Mouse (Mus musculus): Measurements from ENCODE around the gene Dtx4.

DNA sequence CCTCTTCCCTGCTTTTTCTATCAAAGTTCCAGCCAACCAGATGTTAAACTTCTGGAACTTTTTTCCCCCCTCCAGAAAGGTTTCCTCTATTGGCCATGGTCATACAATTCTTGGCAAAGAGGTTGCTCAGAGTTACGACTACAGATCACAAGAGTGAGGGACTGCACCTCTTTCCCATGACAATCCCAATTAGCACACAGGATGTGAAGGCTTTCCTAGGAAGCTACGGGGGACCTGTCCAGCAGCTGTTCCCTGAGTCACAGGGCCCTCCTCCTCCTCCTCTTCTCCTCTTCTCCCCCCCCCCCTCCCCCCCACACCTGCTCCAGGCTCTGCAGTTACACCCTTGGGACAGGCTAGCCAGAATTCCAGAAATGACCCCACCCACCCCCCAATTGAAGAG, 1.8 kb downstream of the Dtx4 start:
- no peak for TF ChIP-seq CTCF (conservative IDR thresholded peaks at IDR 0.05 in 1 of 2, IDR thresholded peaks at IDR 0.05 in 1 of 2; ENCODE audit: low read depth in 2 of 2, low read length in 2 of 2)
- TF ChIP-seq USF1 (IDR thresholded peaks at IDR 0.05; ENCODE audit: low read depth, low read length), result no peak
- no peak for TF ChIP-seq E2F4 (IDR thresholded peaks at IDR 0.05; ENCODE audit: insufficient replicate concordance, low read depth, low read length)
- TF ChIP-seq ZMIZ1 (IDR thresholded peaks at IDR 0.05; ENCODE audit: low read depth, low read length), result no peak
- no peak for TF ChIP-seq ELF1 (IDR thresholded peaks at IDR 0.05; ENCODE audit: low read depth, low read length)

Data from CH12.LX (cell line).